Mouse (Mus musculus) heart, embryonic 10.5 days (tissue): ENCODE results near the gene Eci2. TPM values are rescaled to one million over a fixed set of nuclear protein-coding genes. Genes with fewer than 3 reads are reported as not detected.
"Not testable (repeated sequence)": the region's sequence is repeated elsewhere in the genome, so short reads cannot be mapped to it uniquely, and the experiment has no call there.

Experiments
- DNase-seq: peaks from one replicate; pipeline ENCODE4 v3.0.0-alpha.2; 2017; ENCODE audit warnings: low spot score
- H3K27ac ChIP-seq: fragments of 300-500 bp; sonication (generic); 2 replicates; pipeline ENCODE4 v1.5.1; 2016; ENCODE audit warnings: mild to moderate bottlenecking
- H3K27me3 ChIP-seq: fragments of 300-500 bp; sonication (generic); 2 replicates; pipeline ENCODE4 v1.6.1; 2016; ENCODE audit warnings: mild to moderate bottlenecking; ENCODE audit not compliant: poor library complexity, insufficient read depth, severe bottlenecking
- H3K36me3 ChIP-seq: fragments of 300-500 bp; sonication (generic); 2 replicates; pipeline ENCODE4 v1.6.1; 2016; ENCODE audit warnings: mild to moderate bottlenecking, moderate library complexity
- H3K4me1 ChIP-seq: fragments of 300-500 bp; sonication (generic); 2 replicates; pipeline ENCODE4 v1.6.1; 2016; ENCODE audit warnings: mild to moderate bottlenecking
- H3K4me3 ChIP-seq: fragments of 300-500 bp; sonication (generic); 2 replicates; pipeline ENCODE4 v1.5.1; 2016; ENCODE audit warnings: mild to moderate bottlenecking, moderate library complexity
- H3K9me3 ChIP-seq: fragments of 300-500 bp; sonication (generic); 2 replicates; pipeline ENCODE4 v1.6.1; 2016; ENCODE audit warnings: mild to moderate bottlenecking, moderate library complexity
- WGBS: fragments of 180-500 bp; shearing (Covaris S2); methylation state at CpG from one replicate; pipeline ENCODE4 v1.1.7; 2016; 5-methylcytosine and 5-hydroxymethylcytosine counted together
- polyA plus RNA-seq: library from polyadenylated mRNA; unstranded; fragments of >200 nt; fragmentation: Nextera tagmentation; extraction: Ambion mirVana; gene quantifications from 2 replicates; pipeline ENCODE4 v1.2.1, GENCODE M21; 2016

Eci2 gene
- polyA plus RNA-seq, 1 experiment from 2014 or later = 96.4 TPM

- Histone ChIP-seq H3K36me3 (peaks cover 38% of the 10 kb centered on the region), H3K9me3 (no peaks in the 10 kb centered on the region), H3K4me3 (no peak overlapping the region), H3K27me3 (no peaks in the 10 kb centered on the region), H3K4me1 (no peaks in the 10 kb centered on the region), H3K27ac (no peak overlapping the region)
- 84% methylated on average over 4 of the region's 4 CpGs for WGBS
- no peak for DNase-seq
Observed at GRCm38 (mm10) chr13:34976116-34976515, 50.8 kb downstream of the Eci2 start.

GRCm38 (mm10) chr13:34973770-34974169 is 53.1 kb downstream of the Eci2 start:
- WGBS = 29% methylated on average over 1 of the region's 1 CpGs
- H3K4me3 ChIP-seq = no peak overlapping the region

GRCm38 (mm10) chr13:34973149-34973548 is 53.7 kb downstream of the Eci2 start:
- H3K4me1 ChIP-seq = no peaks in the 10 kb centered on the region
- no peak overlapping the region for H3K4me3 ChIP-seq
- 19% methylated on average over 1 of the region's 1 CpGs for WGBS
- no peaks in the 10 kb centered on the region for H3K9me3 ChIP-seq
- DNase-seq = no peak
- H3K27me3 ChIP-seq = no peaks in the 10 kb centered on the region
- H3K27ac ChIP-seq = no peak overlapping the region
- peaks cover 14% of the 10 kb centered on the region for H3K36me3 ChIP-seq

More at GRCm38 (mm10) chr13:34973770-34974169, 53.1 kb downstream of the Eci2 start:
- Histone ChIP-seq H3K4me1 (no peaks in the 10 kb centered on the region), H3K27me3 (no peaks in the 10 kb centered on the region), H3K36me3 (peaks cover 20% of the 10 kb centered on the region), H3K27ac (no peak overlapping the region), H3K9me3 (no peaks in the 10 kb centered on the region)
- no peak for DNase-seq

GRCm38 (mm10) chr13:34972456-34972855 is 54.4 kb downstream of the Eci2 start:
- H3K36me3 ChIP-seq, H3K27me3 ChIP-seq, H3K4me3 ChIP-seq, DNase-seq, H3K4me1 ChIP-seq, H3K9me3 ChIP-seq, H3K27ac ChIP-seq: not testable (repeated sequence)

GRCm38 (mm10) chr13:34965647-34966046 is 61.2 kb downstream of the Eci2 start:
- not testable (repeated sequence) for H3K4me1 ChIP-seq, H3K4me3 ChIP-seq, H3K9me3 ChIP-seq, DNase-seq, H3K36me3 ChIP-seq, H3K27ac ChIP-seq
- H3K27me3 ChIP-seq = peaks cover 37% of the 10 kb centered on the region
- 73% methylated on average over 9 of the region's 9 CpGs for WGBS

DNA sequence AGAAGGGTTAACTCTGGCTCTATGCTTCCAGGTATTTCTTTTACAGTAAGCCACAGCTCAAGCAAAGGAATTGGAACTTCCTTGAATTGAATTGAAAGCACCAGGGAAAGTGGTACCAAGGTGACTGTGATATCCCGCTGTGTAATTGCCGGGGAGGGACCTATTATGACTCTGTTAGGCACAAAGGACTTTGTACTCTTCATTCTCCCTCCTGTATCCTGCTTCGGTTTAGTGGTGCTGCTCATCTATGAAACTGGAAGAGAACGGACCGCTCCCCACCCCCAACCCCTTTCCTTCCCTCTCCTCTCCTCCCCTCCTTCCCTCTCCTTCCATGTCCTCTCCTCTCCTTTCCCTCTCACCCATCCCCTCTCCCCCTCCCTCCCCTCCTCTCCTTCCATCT is 62.0 kb downstream of the Eci2 start:
- Histone ChIP-seq H3K27me3 (peaks cover 37% of the 10 kb centered on the region), H3K4me3 (peak overlapping the region; percentile 64), H3K4me1 (peaks cover 7% of the 10 kb centered on the region; the same call in 1 of the 2 replicates), H3K36me3 (no peaks in the 10 kb centered on the region), H3K27ac (no peak overlapping the region), H3K9me3 (no peaks in the 10 kb centered on the region)
- no peak for DNase-seq
- WGBS = 13% methylated on average over 5 of the region's 5 CpGs

GRCm38 (mm10) chr13:34964419-34964818 is 62.5 kb downstream of the Eci2 start:
- peaks cover 37% of the 10 kb centered on the region for H3K27me3 ChIP-seq
- peaks cover 7% of the 10 kb centered on the region; the same call in 1 of the 2 replicates for H3K4me1 ChIP-seq
- no peak for DNase-seq
- H3K27ac ChIP-seq = no peak overlapping the region
- no peaks in the 10 kb centered on the region for H3K36me3 ChIP-seq
- 6% methylated on average over 14 of the region's 14 CpGs for whole genome bisulfite sequencing
- H3K9me3 ChIP-seq = no peaks in the 10 kb centered on the region
- H3K4me3 ChIP-seq = peak overlapping the region; percentile 64

- no peak for DNase-seq
- H3K36me3 ChIP-seq = no peaks in the 10 kb centered on the region
- H3K27me3 ChIP-seq = peaks cover 37% of the 10 kb centered on the region
- 2% methylated on average over 32 of the region's 32 CpGs for WGBS
- H3K9me3 ChIP-seq = no peaks in the 10 kb centered on the region
- H3K4me3 ChIP-seq = peak within 1 kb of the TSS; percentile 64
- peaks cover 7% of the 10 kb centered on the region; the same call in 1 of the 2 replicates for H3K4me1 ChIP-seq
- H3K27ac ChIP-seq = peak within 1 kb of the TSS; percentile 52; the same call in 1 of the 2 replicates
Observed at GRCm38 (mm10) chr13:34963511-34964397, 63.1 kb downstream of the Eci2 start, which contains the start of gene Eci3. Eci3 (minus strand) TSS chr13:34963810.

- DNase-seq = no peak
- no peaks in the 10 kb centered on the region for H3K9me3 ChIP-seq
- 81% methylated on average over 4 of the region's 4 CpGs for WGBS
- peaks cover 33% of the 10 kb centered on the region for H3K27me3 ChIP-seq
- peaks cover 7% of the 10 kb centered on the region; the same call in 1 of the 2 replicates for H3K4me1 ChIP-seq
- no peak overlapping the region for H3K4me3 ChIP-seq
- H3K36me3 ChIP-seq = no peaks in the 10 kb centered on the region
- no peak overlapping the region for H3K27ac ChIP-seq
Observed at GRCm38 (mm10) chr13:34960996-34961770, 65.7 kb downstream of the Eci2 start.

DNA sequence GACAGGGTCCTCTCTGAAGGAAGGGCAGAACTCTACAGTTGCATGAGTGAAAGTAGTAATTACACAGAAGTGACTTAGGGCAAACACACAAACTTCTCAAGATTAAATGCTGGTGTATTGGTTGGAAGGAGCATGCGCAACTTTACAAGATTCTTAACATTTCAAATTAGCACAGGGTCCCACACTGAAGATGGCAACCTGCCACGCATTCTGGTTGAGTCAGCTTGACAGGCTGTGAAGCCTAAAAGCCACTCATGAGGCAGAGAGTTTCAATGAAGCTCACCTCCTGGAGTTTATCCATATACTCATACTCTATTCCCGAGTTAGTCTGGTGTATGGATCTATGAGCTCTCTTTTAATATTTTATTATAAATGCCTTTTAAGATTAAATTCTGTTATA is 68.7 kb downstream of the Eci2 start:
- H3K9me3 ChIP-seq, H3K4me1 ChIP-seq, H3K4me3 ChIP-seq, DNase-seq, H3K27ac ChIP-seq, H3K36me3 ChIP-seq: not testable (repeated sequence)
- 77% methylated on average over 3 of the region's 3 CpGs for WGBS
- peaks cover 12% of the 10 kb centered on the region for H3K27me3 ChIP-seq

- DNase-seq = no peak
- H3K27me3 ChIP-seq = peaks cover 9% of the 10 kb centered on the region; the same call in 1 of the 2 replicates
- no peaks in the 10 kb centered on the region for H3K9me3 ChIP-seq
- H3K4me3 ChIP-seq = no peak overlapping the region
- 84% methylated on average over 4 of the region's 4 CpGs for WGBS
- H3K27ac ChIP-seq = no peak overlapping the region
- no peaks in the 10 kb centered on the region for H3K36me3 ChIP-seq
- no peaks in the 10 kb centered on the region for H3K4me1 ChIP-seq
Observed at GRCm38 (mm10) chr13:34956901-34957300, 70.0 kb downstream of the Eci2 start.

GRCm38 (mm10) chr13:34951437-34951836 is 75.5 kb downstream of the Eci2 start:
- not testable (repeated sequence) for H3K4me1 ChIP-seq, H3K9me3 ChIP-seq, H3K4me3 ChIP-seq, DNase-seq, H3K36me3 ChIP-seq, H3K27ac ChIP-seq
- H3K27me3 ChIP-seq = peaks cover 23% of the 10 kb centered on the region
- 70% methylated on average over 2 of the region's 2 CpGs for WGBS

- H3K4me1 ChIP-seq = no peaks in the 10 kb centered on the region
- H3K27me3 ChIP-seq = peaks cover 31% of the 10 kb centered on the region; the same call in 1 of the 2 replicates
- H3K36me3 ChIP-seq = no peaks in the 10 kb centered on the region
- no peak overlapping the region for H3K27ac ChIP-seq
- H3K9me3 ChIP-seq = no peaks in the 10 kb centered on the region
- no peak for DNase-seq
- H3K4me3 ChIP-seq = no peak overlapping the region
Observed at GRCm38 (mm10) chr13:34942370-34942769, 84.5 kb downstream of the Eci2 start.
